Mouse (Mus musculus) midbrain, embryonic 14.5 days (tissue): ENCODE data around the gene Sept3. TPM values are rescaled to one million over a fixed set of nuclear protein-coding genes. Genes with fewer than 3 reads are reported as not detected.

Experiments
- ATAC-seq: fragments of 200-750 bp; cut with Nextera tagmentation; 2 replicates; pipeline ENCODE4 v1.8.0; 2017; ENCODE audit warnings: moderate number of reproducible peaks, moderate library complexity; ENCODE audit not compliant: low FRiP score, low TSS enrichment
- DNase-seq: peaks from one replicate; pipeline ENCODE4 v3.0.0-alpha.2; 2015
- H3K27ac ChIP-seq: fragments of 300-500 bp; sonication (generic); replicated peaks from 2 replicates; pipeline ENCODE4 v1.5.1; 2014; ENCODE audit warnings: mild to moderate bottlenecking, low read depth, low read length, moderate library complexity
- H3K27me3 ChIP-seq: fragments of 300-500 bp; sonication (generic); 2 replicates; pipeline ENCODE4 v1.6.1; 2014; ENCODE audit warnings: low read length, control low read depth, mixed read lengths; ENCODE audit not compliant: control insufficient read depth, insufficient read depth
- H3K36me3 ChIP-seq: fragments of 300-500 bp; sonication (generic); 2 replicates; pipeline ENCODE4 v1.6.1; 2014; ENCODE audit warnings: low read length, control low read depth; ENCODE audit not compliant: control insufficient read depth, insufficient read depth
- H3K4me1 ChIP-seq: fragments of 300-500 bp; sonication (generic); 2 replicates; pipeline ENCODE4 v1.6.1; 2014; ENCODE audit warnings: mild to moderate bottlenecking, antibody characterized with exemption, low read length, control low read depth; ENCODE audit not compliant: control insufficient read depth, insufficient read depth
- H3K4me2 ChIP-seq: fragments of 300-500 bp; sonication (generic); 2 replicates; pipeline ENCODE4 v1.6.1; 2014; ENCODE audit warnings: mild to moderate bottlenecking, low read length, moderate library complexity
- H3K4me3 ChIP-seq: fragments of 300-500 bp; sonication (generic); replicated peaks from 2 replicates; pipeline ENCODE4 v1.5.1; 2014; ENCODE audit warnings: low read depth, low read length
- H3K9ac ChIP-seq: fragments of 300-500 bp; sonication (generic); replicated peaks from 2 replicates; pipeline ENCODE4 v1.6.1; 2014; ENCODE audit warnings: mild to moderate bottlenecking, low read length, moderate library complexity
- H3K9me3 ChIP-seq: fragments of 300-500 bp; sonication (generic); 2 replicates; pipeline ENCODE4 v1.6.1; 2016; ENCODE audit warnings: low read length, control low read depth, mixed read lengths; ENCODE audit not compliant: control insufficient read depth
- WGBS: fragments of 180-500 bp; shearing (Covaris S2); extraction: QIAGEN DNeasy Blood & Tissue Kit; methylation state at CpG from one replicate; pipeline ENCODE4 v1.1.7; 2014; 5-methylcytosine and 5-hydroxymethylcytosine counted together
- polyA plus RNA-seq: library from polyadenylated mRNA; unstranded; fragments of >200 nt; fragmentation: Nextera tagmentation; extraction: Ambion mirVana; gene quantifications from 2 replicates; pipeline ENCODE4 v1.2.1, GENCODE M21; 2014

Sept3 gene
- polyA plus RNA-seq: 361 and 403 TPM in 2 replicates

- H3K27me3 ChIP-seq: 0 out of 2 replicates have a peak, but pooled peaks cover 8% of the 10 kb centered on the region
- H3K9ac ChIP-seq: peak within 1 kb of the TSS; percentile 92
- peaks cover 24% of the 10 kb centered on the region for H3K4me1 ChIP-seq
- DNase-seq (peak; percentile 12), ATAC-seq (no peak)
- WGBS: 25% methylated on average over 6 of the region's 6 CpGs
- no peaks in the 10 kb centered on the region for H3K9me3 ChIP-seq
- peak within 1 kb of the TSS; percentile 86 for H3K4me3 ChIP-seq
- H3K36me3 ChIP-seq: peaks cover 15% of the 10 kb centered on the region
- H3K27ac ChIP-seq: peak within 1 kb of the TSS; percentile 98
- H3K4me2 ChIP-seq: peak within 1 kb of the TSS; percentile 96
Observed at GRCm38 (mm10) chr15:82274593-82274926, at the start of gene Sept3. Sept3 (plus strand) TSS chr15:82274893.

GRCm38 (mm10) chr15:82225769-82226168, 48.9 kb upstream of the Sept3 start:
- Histone ChIP-seq H3K4me3 (no peak overlapping the region), H3K27me3 (peaks cover 3% of the 10 kb centered on the region; the same call in 1 of the 2 replicates), H3K9me3 (no peaks in the 10 kb centered on the region), H3K9ac (no peak overlapping the region), H3K4me2 (no peak overlapping the region), H3K27ac (no peak overlapping the region), H3K36me3 (no peaks in the 10 kb centered on the region), H3K4me1 (peaks cover 10% of the 10 kb centered on the region; the same call in 1 of the 2 replicates)
- ATAC-seq (no peak), DNase-seq (no peak)
- 92% methylated on average over 5 of the region's 5 CpGs for WGBS

- Histone ChIP-seq H3K9me3 (no peaks in the 10 kb centered on the region), H3K4me3 (no peak overlapping the region), H3K4me1 (no peaks in the 10 kb centered on the region), H3K27me3 (no peaks in the 10 kb centered on the region), H3K9ac (no peak overlapping the region; the same call in 1 of the 2 replicates), H3K4me2 (no peak overlapping the region), H3K36me3 (no peaks in the 10 kb centered on the region), H3K27ac (no peak overlapping the region)
- no peak for DNase-seq
- 40% methylated on average over 11 of the region's 11 CpGs for WGBS
- no peak for ATAC-seq
Observed at GRCm38 (mm10) chr15:82229542-82230045, 45.1 kb upstream of the Sept3 start.

GRCm38 (mm10) chr15:82230098-82230611, 44.5 kb upstream of the Sept3 start:
- WGBS: 74% methylated on average over 6 of the region's 6 CpGs
- no peak for ATAC-seq
- H3K27ac ChIP-seq: no peak overlapping the region
- no peak overlapping the region for H3K4me2 ChIP-seq
- H3K9me3 ChIP-seq: no peaks in the 10 kb centered on the region
- H3K4me3 ChIP-seq: no peak overlapping the region
- H3K36me3 ChIP-seq: no peaks in the 10 kb centered on the region
- DNase-seq: no peak
- H3K27me3 ChIP-seq: no peaks in the 10 kb centered on the region
- H3K9ac ChIP-seq: no peak overlapping the region
- no peaks in the 10 kb centered on the region for H3K4me1 ChIP-seq

GRCm38 (mm10) chr15:82231100-82231499, 43.6 kb upstream of the Sept3 start:
- no peak for ATAC-seq

GRCm38 (mm10) chr15:82231591-82232378, 42.9 kb upstream of the Sept3 start:
- WGBS: 63% methylated on average over 11 of the region's 11 CpGs
- H3K27ac ChIP-seq: no peak overlapping the region
- no peak overlapping the region for H3K9ac ChIP-seq
- no peak overlapping the region for H3K4me3 ChIP-seq
- DNase-seq (no peak), ATAC-seq (no peak)
- no peaks in the 10 kb centered on the region for H3K9me3 ChIP-seq
- no peaks in the 10 kb centered on the region for H3K27me3 ChIP-seq
- no peaks in the 10 kb centered on the region for H3K36me3 ChIP-seq
- H3K4me2 ChIP-seq: no peak overlapping the region
- no peaks in the 10 kb centered on the region for H3K4me1 ChIP-seq

More at GRCm38 (mm10) chr15:82231100-82231499, 43.6 kb upstream of the Sept3 start:
- H3K9me3 ChIP-seq: no peaks in the 10 kb centered on the region
- no peak overlapping the region for H3K4me3 ChIP-seq
- no peak overlapping the region for H3K4me2 ChIP-seq
- no peaks in the 10 kb centered on the region for H3K36me3 ChIP-seq
- no peaks in the 10 kb centered on the region for H3K4me1 ChIP-seq
- H3K9ac ChIP-seq: no peak overlapping the region
- H3K27ac ChIP-seq: no peak overlapping the region
- no peaks in the 10 kb centered on the region for H3K27me3 ChIP-seq
- DNase-seq: no peak
- WGBS: 81% methylated on average over 4 of the region's 4 CpGs

- no peak overlapping the region for H3K9ac ChIP-seq
- H3K27me3 ChIP-seq: no peaks in the 10 kb centered on the region
- no peaks in the 10 kb centered on the region for H3K36me3 ChIP-seq
- DNase-seq (no peak), ATAC-seq (no peak)
- H3K4me1 ChIP-seq: no peaks in the 10 kb centered on the region
- 68% methylated on average over 4 of the region's 4 CpGs for WGBS
- no peak overlapping the region for H3K27ac ChIP-seq
- no peak overlapping the region for H3K4me3 ChIP-seq
- H3K9me3 ChIP-seq: no peaks in the 10 kb centered on the region
- no peak overlapping the region for H3K4me2 ChIP-seq
Observed at GRCm38 (mm10) chr15:82232651-82233050, 42.0 kb upstream of the Sept3 start.

GRCm38 (mm10) chr15:82235661-82236060, 39.0 kb upstream of the Sept3 start:
- Histone ChIP-seq H3K4me2 (no peak overlapping the region), H3K36me3 (no peaks in the 10 kb centered on the region), H3K4me1 (no peaks in the 10 kb centered on the region), H3K27ac (no peak overlapping the region), H3K9ac (no peak overlapping the region), H3K27me3 (no peaks in the 10 kb centered on the region), H3K4me3 (no peak overlapping the region), H3K9me3 (no peaks in the 10 kb centered on the region)
- ATAC-seq (no peak), DNase-seq (no peak)
- 75% methylated on average over 10 of the region's 10 CpGs for WGBS

- ATAC-seq: peak; percentile 67; the same call in 1 of the 2 replicates
Observed at GRCm38 (mm10) chr15:82236565-82236964, 38.1 kb upstream of the Sept3 start.

More at GRCm38 (mm10) chr15:82236565-82236964, 38.1 kb upstream of the Sept3 start:
- Histone ChIP-seq H3K27ac (no peak overlapping the region), H3K9ac (no peak overlapping the region), H3K4me3 (no peak overlapping the region), H3K27me3 (no peaks in the 10 kb centered on the region), H3K36me3 (no peaks in the 10 kb centered on the region), H3K4me2 (no peak overlapping the region), H3K9me3 (no peaks in the 10 kb centered on the region), H3K4me1 (no peaks in the 10 kb centered on the region)
- WGBS: 21% methylated on average over 5 of the region's 5 CpGs
- DNase-seq: peak; percentile 90
